26 mouse cellular contexts compared by ENCODE assay signal in the genomic region with DNA sequence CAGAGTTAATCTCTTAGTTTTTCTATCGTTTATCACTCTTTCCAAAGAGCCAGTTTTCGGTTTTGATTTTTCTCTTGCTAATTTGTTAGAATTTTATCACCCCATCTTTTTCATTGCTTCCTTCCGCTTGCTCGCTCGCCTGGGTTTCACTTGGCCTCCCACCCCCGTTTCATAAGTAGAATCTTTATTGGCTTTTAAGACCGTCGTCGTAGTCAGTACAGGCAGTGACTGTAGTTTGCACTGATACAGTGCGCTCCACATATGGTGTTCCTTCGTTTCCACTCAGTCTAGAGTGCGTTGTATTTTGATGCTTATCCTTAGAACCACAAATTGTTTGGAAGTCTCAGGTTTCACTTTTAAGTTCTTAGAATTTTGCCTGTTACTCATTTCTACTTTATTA. TPM values are rescaled to one million over a fixed set of nuclear protein-coding genes. Genes with fewer than 3 reads are reported as not detected.
DNase-seq lines count a peak whose midpoint lies in the region; ATAC-seq lines count a peak whose summit lies in the region.
"Had no signal": no experiment of that assay in that cellular context is flagged by ENCODE, and none has a peak within 500 bp of the region (broad histone marks: within the 10 kb centered on the region; RNA-seq: fewer than 3 reads in every experiment).

No protein-coding gene starts in this region.

- ATAC-seq in embryonic facial prominence, embryonic 13.5 days (ENCODE audit: insufficient number of reproducible peaks, insufficient read depth, low FRiP score, low TSS enrichment, low read depth), result no peak
- peak; percentile 49 for ATAC-seq in CD4-positive, CD25-positive, alpha-beta regulatory T cell, adult 4 months
- ATAC-seq: forebrain, embryonic 15.5 days; hindbrain, embryonic 16.5 days; intestine, postnatal 0 days had no signal

- peaks cover 22% of the 10 kb centered on the region for H3K36me3 ChIP-seq in embryonic facial prominence, embryonic 13.5 days
- peaks cover 21% of the 10 kb centered on the region for H3K36me3 ChIP-seq in embryonic facial prominence, embryonic 10.5 days (replicated peaks)

- no peak overlapping the region for H3K9ac ChIP-seq in embryonic facial prominence, embryonic 13.5 days
- H3K9ac ChIP-seq: forebrain, embryonic 12.5 days; forebrain, embryonic 15.5 days; heart, embryonic 12.5 days; heart, embryonic 15.5 days; hindbrain, embryonic 13.5 days had no signal

- peak overlapping the region; percentile 32 for H3K4me2 ChIP-seq in embryonic facial prominence, embryonic 13.5 days
- H3K4me2 ChIP-seq: forebrain, embryonic 12.5 days; forebrain, embryonic 15.5 days; heart, embryonic 12.5 days; heart, embryonic 15.5 days; hindbrain, embryonic 13.5 days had no signal

- DNase-seq in embryonic facial prominence, embryonic 10.5 days (ENCODE audit: low spot score), result no peak
- DNase-seq in induced T-regulatory cell, adult 2 months (ENCODE audit: low read depth), result peak; percentile 74
- DNase-seq in left cerebral cortex, postnatal 10 days (ENCODE audit: extremely low spot score in 1 of 2, low spot score in 2 of 2), result no peak
- no peak for DNase-seq in ovary, postnatal 10 days (ENCODE audit: low spot score)
- DNase-seq in kidney, postnatal 14 days, result no peak
- DNase-seq: adrenal gland, postnatal 10 days; adrenal gland, postnatal 36 days; cerebellum, adult 11 months; cerebellum, adult 2 months; cerebellum, adult 9-11 months; cerebellum, postnatal 25 days; gastrocnemius, postnatal 25 days; heart, adult 18-20 months; heart, postnatal 10 days; heart, postnatal 36 days had no signal

- H3K27me3 ChIP-seq in embryonic facial prominence, embryonic 13.5 days, result no peaks in the 10 kb centered on the region
- no peaks in the 10 kb centered on the region for H3K27me3 ChIP-seq in embryonic facial prominence, embryonic 10.5 days (replicated peaks; ENCODE audit: low read depth, poor library complexity, severe bottlenecking)
- H3K27me3 ChIP-seq: forebrain, embryonic 12.5 days; forebrain, embryonic 15.5 days; heart, embryonic 12.5 days; heart, embryonic 15.5 days; hindbrain, embryonic 13.5 days had no signal

- intact Hi-C loops in left cerebral cortex, postnatal 10 days (cut with DNase I), result loop anchor here (5.0 kb wide), 1 partner anchor 59 kb away; no protein-coding TSS in a partner anchor

- H3K27ac ChIP-seq in embryonic facial prominence, embryonic 13.5 days, result no peak overlapping the region
- H3K27ac ChIP-seq in embryonic facial prominence, embryonic 10.5 days (replicated peaks), result no peak overlapping the region
- H3K27ac ChIP-seq: forebrain, embryonic 12.5 days; forebrain, embryonic 15.5 days; heart, embryonic 15.5 days; hindbrain, embryonic 10.5 days; hindbrain, embryonic 13.5 days had no signal

- no peaks in the 10 kb centered on the region for H3K4me1 ChIP-seq in embryonic facial prominence, embryonic 13.5 days
- H3K4me1 ChIP-seq in embryonic facial prominence, embryonic 10.5 days, result no peaks in the 10 kb centered on the region
- H3K4me1 ChIP-seq: forebrain, embryonic 12.5 days; forebrain, embryonic 15.5 days; heart, embryonic 12.5 days; heart, embryonic 15.5 days; hindbrain, embryonic 10.5 days; hindbrain, embryonic 13.5 days had no signal

- WGBS in embryonic facial prominence, embryonic 13.5 days, result 57% methylated on average over 12 of the region's 12 CpGs
- 91% methylated on average over 12 of the region's 12 CpGs for WGBS in embryonic facial prominence, embryonic 10.5 days

- H3K4me3 ChIP-seq in embryonic facial prominence, embryonic 13.5 days, result no peak overlapping the region
- H3K4me3 ChIP-seq in embryonic facial prominence, embryonic 10.5 days, result no peak overlapping the region
- H3K4me3 ChIP-seq: forebrain, embryonic 12.5 days; forebrain, embryonic 15.5 days; heart, embryonic 12.5 days; heart, embryonic 15.5 days; hindbrain, embryonic 10.5 days; hindbrain, embryonic 13.5 days had no signal

- H3K9me3 ChIP-seq in embryonic facial prominence, embryonic 13.5 days, result no peaks in the 10 kb centered on the region
- no peaks in the 10 kb centered on the region for H3K9me3 ChIP-seq in embryonic facial prominence, embryonic 10.5 days
- H3K9me3 ChIP-seq: forebrain, embryonic 12.5 days; forebrain, embryonic 15.5 days; heart, embryonic 12.5 days; heart, embryonic 15.5 days; hindbrain, embryonic 10.5 days; hindbrain, embryonic 13.5 days had no signal

RNA-seq across cellular contexts. Expression of a gene that starts 8.8 kb away (rescaled TPM):
- 36.1 and 39.5 TPM in 2 replicates for polyA plus RNA-seq in embryonic facial prominence, embryonic 13.5 days (2015; fragmentation: Nextera tagmentation; extraction: Ambion mirVana)
- polyA plus RNA-seq in embryonic facial prominence, embryonic 10.5 days (2016; fragmentation: Nextera tagmentation; extraction: Ambion mirVana), result 31.2 and 31.5 TPM in 2 replicates
- 10 to 100 TPM; 60.0 to 72.4 TPM for polyA plus RNA-seq in CD4-positive, CD25-positive, alpha-beta regulatory T cell, adult 4 months (2017; shearing (Covaris generic))
- 10 to 100 TPM; 46.5 to 46.9 TPM for total RNA-seq in left cerebral cortex, postnatal 10 days (2021)

RNA-seq across cellular contexts. Expression of a gene that starts 12.9 kb away (rescaled TPM):
- polyA plus RNA-seq in embryonic facial prominence, embryonic 13.5 days (2015; fragmentation: Nextera tagmentation; extraction: Ambion mirVana), result 161 and 175 TPM in 2 replicates
- 222 and 227 TPM in 2 replicates for polyA plus RNA-seq in embryonic facial prominence, embryonic 10.5 days (2016; fragmentation: Nextera tagmentation; extraction: Ambion mirVana)
- 10 to 100 TPM; 44.7 to 46.5 TPM for polyA plus RNA-seq in CD4-positive, CD25-positive, alpha-beta regulatory T cell, adult 4 months (2017; shearing (Covaris generic))
- total RNA-seq in left cerebral cortex, postnatal 10 days (2021), result 10 to 100 TPM; 18.3 to 23.7 TPM

RNA-seq across cellular contexts. Expression of a gene that starts 13.1 kb away (rescaled TPM):
- 49.7 and 52.0 TPM in 2 replicates for polyA plus RNA-seq in embryonic facial prominence, embryonic 13.5 days (2015; fragmentation: Nextera tagmentation; extraction: Ambion mirVana)
- polyA plus RNA-seq in embryonic facial prominence, embryonic 10.5 days (2016; fragmentation: Nextera tagmentation; extraction: Ambion mirVana), result 59.2 and 59.4 TPM in 2 replicates
- 1 to 10 TPM; 3.6 to 7.1 TPM for polyA plus RNA-seq in CD4-positive, CD25-positive, alpha-beta regulatory T cell, adult 4 months (2017; shearing (Covaris generic))
- total RNA-seq in left cerebral cortex, postnatal 10 days (2021), result 1 to 10 TPM; 2.5 TPM
- total RNA-seq: gastrocnemius, adult 8-10 months had no signal

RNA-seq across cellular contexts. Expression of a gene that starts 51.4 kb away (rescaled TPM):
- 90.4 and 109 TPM in 2 replicates for polyA plus RNA-seq in embryonic facial prominence, embryonic 13.5 days (2015; fragmentation: Nextera tagmentation; extraction: Ambion mirVana)
- polyA plus RNA-seq in embryonic facial prominence, embryonic 10.5 days (2016; fragmentation: Nextera tagmentation; extraction: Ambion mirVana), result 96.0 and 106 TPM in 2 replicates
- polyA plus RNA-seq in CD4-positive, CD25-positive, alpha-beta regulatory T cell, adult 4 months (2017; shearing (Covaris generic)), result 100 to 1,000 TPM; 238 to 255 TPM
- total RNA-seq in left cerebral cortex, postnatal 10 days (2021), result 10 to 100 TPM; 91.2 to 93.2 TPM
